Mouse (Mus musculus): ENCODE data around the gene Hdgfl1.

DNA sequence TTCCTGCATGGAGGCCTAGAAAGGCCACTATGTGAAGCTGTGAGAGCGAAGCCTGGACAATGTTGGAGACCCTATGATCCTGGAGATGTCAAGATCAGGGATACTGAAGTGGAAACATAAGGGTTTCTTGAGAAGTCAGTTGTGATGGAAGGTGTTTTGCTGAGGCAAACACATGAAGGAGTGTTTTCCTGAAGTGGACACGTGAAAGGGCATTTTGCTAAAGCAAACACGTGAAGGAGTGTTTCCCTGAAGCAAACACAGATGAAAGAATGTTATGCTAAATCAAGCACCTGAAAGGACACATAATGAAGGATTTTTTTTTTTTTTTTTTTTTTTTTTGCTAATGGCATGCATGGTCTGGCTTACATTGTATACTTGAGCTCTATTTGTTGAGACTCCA lies 25.5 kb upstream of the Hdgfl1 start:
- TF ChIP-seq CTCF (IDR thresholded peaks at IDR 0.05; ENCODE audit: insufficient read depth, low read depth, low read length) (no peak), POLR2A (IDR thresholded peaks at IDR 0.05; ENCODE audit: insufficient read depth, low read depth, low read length) (no peak)

Measured in olfactory bulb, adult 2 months (tissue).